Mouse (Mus musculus) kidney, adult 18-20 months (tissue): Measurements from ENCODE around the gene Sco2.

Experiments used
- DNase-seq: peaks from one replicate; pipeline ENCODE4 v3.0.0; 2021

The Sco2 gene

GRCm38 (mm10) chr15:89372536-89372935 lies 1.1 kb downstream of the Sco2 start:
- DNase-seq, result no peak

- DNase-seq, result no peak
Observed at GRCm38 (mm10) chr15:89372068-89372467, 1.6 kb downstream of the Sco2 start.

GRCm38 (mm10) chr15:89365141-89365551 lies 8.5 kb downstream of the Sco2 start:
- DNase-seq, result no peak

GRCm38 (mm10) chr15:89363051-89363450 lies 10.6 kb downstream of the Sco2 start:
- no peak for DNase-seq

- DNase-seq, result no peak
Observed at GRCm38 (mm10) chr15:89358784-89359183, 14.9 kb downstream of the Sco2 start.

- peak; percentile 25 for DNase-seq
Observed at GRCm38 (mm10) chr15:89356372-89356771, 17.3 kb downstream of the Sco2 start.

GRCm38 (mm10) chr15:89355241-89356187 lies 18.1 kb downstream of the Sco2 start, which contains the start of the genes Lmf2 and Ncaph2:
Lmf2 (minus strand) TSS chr15:89355659.
Ncaph2 (plus strand) TSS chr15:89355719.
- peak; percentile 97 for DNase-seq

GRCm38 (mm10) chr15:89354455-89354854 lies 19.2 kb downstream of the Sco2 start:
- DNase-seq, result no peak

- DNase-seq, result no peak
Observed at GRCm38 (mm10) chr15:89353837-89354236, 19.8 kb downstream of the Sco2 start.

GRCm38 (mm10) chr15:89352795-89353194 lies 20.9 kb downstream of the Sco2 start:
- no peak for DNase-seq

- DNase-seq, result no peak
Observed at GRCm38 (mm10) chr15:89352054-89352453, 21.6 kb downstream of the Sco2 start.

- DNase-seq, result no peak
Observed at GRCm38 (mm10) chr15:89351302-89351701, 22.3 kb downstream of the Sco2 start.

- DNase-seq, result no peak
Observed at GRCm38 (mm10) chr15:89350447-89350846, 23.2 kb downstream of the Sco2 start.

GRCm38 (mm10) chr15:89343325-89343724 lies 30.3 kb downstream of the Sco2 start:
- no peak for DNase-seq

GRCm38 (mm10) chr15:89341678-89342077 lies 32.0 kb downstream of the Sco2 start:
- no peak for DNase-seq

- DNase-seq, result no peak
Observed at GRCm38 (mm10) chr15:89340136-89340535, 33.5 kb downstream of the Sco2 start.

GRCm38 (mm10) chr15:89339696-89340095 lies 34.0 kb downstream of the Sco2 start:
- no peak for DNase-seq

GRCm38 (mm10) chr15:89336422-89336821 lies 37.2 kb downstream of the Sco2 start:
- peak; percentile 28 for DNase-seq

- peak; percentile 35 for DNase-seq
Observed at GRCm38 (mm10) chr15:89334774-89335537, 38.7 kb downstream of the Sco2 start.

- peak; percentile 88 for DNase-seq
Observed at GRCm38 (mm10) chr15:89334271-89334670, 39.4 kb downstream of the Sco2 start, which contains the start of gene Miox. Miox (plus strand) TSS chr15:89334398.

- DNase-seq, result peak; percentile 76
Observed at GRCm38 (mm10) chr15:89326441-89326840, 47.2 kb downstream of the Sco2 start.

GRCm38 (mm10) chr15:89323656-89324055 lies 50.0 kb downstream of the Sco2 start:
- DNase-seq, result no peak
